Mouse (Mus musculus) naive thymus-derived CD4-positive, alpha-beta T cell, adult 2 months (primary cell): ENCODE results near the gene Sec14l4.
"Not testable (repeated sequence)": the region's sequence is repeated elsewhere in the genome, so short reads cannot be mapped to it uniquely, and the experiment has no call there.

Experiments
- DNase-seq: peaks from one replicate; pipeline ENCODE4 v3.0.0-alpha.2; 2011; ENCODE audit warnings: low read depth

The Sec14l4 gene

GRCm38 (mm10) chr11:4031126-4031941 is at the start of gene Sec14l4:
Gene Sec14l4, plus strand, starts transcription at chr11:4031462.
- DNase-seq: no peak

GRCm38 (mm10) chr11:3981536-3981935 is 49.7 kb upstream of the Sec14l4 start:
- no peak for DNase-seq

GRCm38 (mm10) chr11:3982275-3983209 is 48.7 kb upstream of the Sec14l4 start:
- no peak for DNase-seq

- no peak for DNase-seq
These were observed 47.9 kb upstream of the Sec14l4 start, which contains the start of gene Gal3st1 for GRCm38 (mm10) chr11:3983291-3983862. Gene Gal3st1, plus strand, starts transcription at chr11:3983636.

- no peak for DNase-seq
These were observed 47.2 kb upstream of the Sec14l4 start for GRCm38 (mm10) chr11:3983863-3984745.

GRCm38 (mm10) chr11:3989748-3990147 is 41.5 kb upstream of the Sec14l4 start:
- DNase-seq: no peak

- DNase-seq: no peak
These were observed 38.1 kb upstream of the Sec14l4 start for GRCm38 (mm10) chr11:3993132-3993531.

- no peak for DNase-seq
These were observed 37.3 kb upstream of the Sec14l4 start for GRCm38 (mm10) chr11:3993914-3994313.

- DNase-seq: no peak
These were observed 35.8 kb upstream of the Sec14l4 start for GRCm38 (mm10) chr11:3995511-3995910.

GRCm38 (mm10) chr11:3996840-3997239 is 34.4 kb upstream of the Sec14l4 start:
- no peak for DNase-seq

GRCm38 (mm10) chr11:3997978-3998720 is 33.1 kb upstream of the Sec14l4 start:
- DNase-seq: no peak

- DNase-seq: no peak
These were observed 31.7 kb upstream of the Sec14l4 start for GRCm38 (mm10) chr11:3999547-3999946.

- peak; percentile 62 for DNase-seq
These were observed 29.7 kb upstream of the Sec14l4 start for GRCm38 (mm10) chr11:4001603-4002002.

GRCm38 (mm10) chr11:4005220-4005805 is 25.9 kb upstream of the Sec14l4 start:
- DNase-seq: no peak

GRCm38 (mm10) chr11:4006462-4006861 is 24.8 kb upstream of the Sec14l4 start:
- no peak for DNase-seq

GRCm38 (mm10) chr11:4012616-4013015 is 18.6 kb upstream of the Sec14l4 start:
- no peak for DNase-seq

GRCm38 (mm10) chr11:4015796-4016195 is 15.5 kb upstream of the Sec14l4 start:
- not testable (repeated sequence) for DNase-seq

GRCm38 (mm10) chr11:4022111-4022510 is 9.2 kb upstream of the Sec14l4 start:
- DNase-seq: not testable (repeated sequence)

GRCm38 (mm10) chr11:4023321-4023720 is 7.9 kb upstream of the Sec14l4 start:
- no peak for DNase-seq

- no peak for DNase-seq
These were observed 4.2 kb upstream of the Sec14l4 start for GRCm38 (mm10) chr11:4027066-4027465.
